Mouse (Mus musculus) forelimb bud, embryonic 11.5 days (tissue): ENCODE measurements around the gene Klhl29.

Source experiments
- DNase-seq: peaks from one replicate; pipeline ENCODE4 v3.0.0-alpha.2; 2012; ENCODE audit warnings: low read depth, low spot score

Klhl29 gene

GRCm38 (mm10) chr12:5038008-5038407 lies 337.5 kb downstream of the Klhl29 start:
- DNase-seq = no peak

DNA sequence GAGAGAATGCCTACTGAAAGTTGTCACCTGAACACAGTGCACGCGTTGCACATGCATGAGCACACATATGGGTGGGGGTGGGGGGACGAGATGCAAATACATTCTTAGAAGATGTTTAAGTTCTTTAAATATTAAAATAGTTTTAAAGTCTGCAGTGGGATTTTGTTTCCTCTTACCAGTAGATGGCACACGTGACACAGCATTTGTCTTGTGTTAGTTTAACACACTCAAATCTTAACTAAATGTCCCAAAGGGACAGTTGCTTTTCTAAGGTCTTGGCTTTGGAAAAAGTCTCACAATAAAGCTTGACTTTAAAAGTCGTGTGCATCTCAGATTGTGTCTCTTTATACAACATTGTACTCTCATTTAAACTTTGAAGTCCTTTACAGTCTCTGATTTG lies 346.4 kb downstream of the Klhl29 start:
- DNase-seq = no peak
